ENCODE assay signal across 7 mouse cellular contexts in genomic region chr12:54695511-54696241, GRCm38 (mm10). TPM values are rescaled to one million over a fixed set of nuclear protein-coding genes. Genes with fewer than 3 reads are reported as not detected.
DNase-seq lines count a peak whose midpoint lies in the region; ATAC-seq and TF ChIP-seq lines count a peak whose summit lies in the region.

TSS of gene Eapp (minus strand) at chr12:54695897.

- H3K9ac ChIP-seq in embryonic facial prominence, embryonic 12.5 days = peak within 1 kb of the TSS; percentile 81
- H3K9ac ChIP-seq in limb, embryonic 12.5 days (replicated peaks) = peak within 1 kb of the TSS; percentile 87
- peak within 1 kb of the TSS; percentile 95 for H3K9ac ChIP-seq in midbrain, embryonic 15.5 days

- peaks cover 3% of the 10 kb centered on the region; the same call in 1 of the 2 replicates for H3K4me1 ChIP-seq in embryonic facial prominence, embryonic 12.5 days
- H3K4me1 ChIP-seq in kidney, adult 2 months (ENCODE audit: control insufficient read depth, insufficient read depth, low read length) = no peaks in the 10 kb centered on the region
- H3K4me1 ChIP-seq in limb, embryonic 12.5 days (replicated peaks) = peaks cover 3% of the 10 kb centered on the region; the same call in 1 of the 2 replicates
- peaks cover 23% of the 10 kb centered on the region for H3K4me1 ChIP-seq in midbrain, embryonic 15.5 days
- no peaks in the 10 kb centered on the region for H3K4me1 ChIP-seq in spleen, adult 2 months (ENCODE audit: control insufficient read depth, insufficient read depth, insufficient read length)

- peaks cover 9% of the 10 kb centered on the region; the same call in 1 of the 2 replicates for H3K36me3 ChIP-seq in embryonic facial prominence, embryonic 12.5 days
- no peaks in the 10 kb centered on the region; the same call in 1 of the 2 replicates for H3K36me3 ChIP-seq in kidney, adult 2 months (ENCODE audit: control insufficient read depth, insufficient read depth, low read length)
- H3K36me3 ChIP-seq in limb, embryonic 12.5 days = peaks cover 19% of the 10 kb centered on the region; the same call in 1 of the 2 replicates
- H3K36me3 ChIP-seq in midbrain, embryonic 15.5 days (replicated peaks) = peaks cover 3% of the 10 kb centered on the region; the same call in 1 of the 2 replicates
- H3K36me3 ChIP-seq in spleen, adult 2 months (ENCODE audit: control insufficient read depth, insufficient read depth, low read length) = peaks cover 11% of the 10 kb centered on the region

- H3K27me3 ChIP-seq in embryonic facial prominence, embryonic 12.5 days = no peaks in the 10 kb centered on the region
- no peaks in the 10 kb centered on the region for H3K27me3 ChIP-seq in kidney, adult 2 months (replicated peaks; ENCODE audit: control insufficient read depth, insufficient read depth, low read length)
- no peaks in the 10 kb centered on the region for H3K27me3 ChIP-seq in limb, embryonic 12.5 days
- H3K27me3 ChIP-seq in midbrain, embryonic 15.5 days (replicated peaks) = no peaks in the 10 kb centered on the region
- no peaks in the 10 kb centered on the region for H3K27me3 ChIP-seq in spleen, adult 2 months (ENCODE audit: control insufficient read depth, insufficient read depth, low read length)

- under 1% methylated on average over 57 of the region's 57 CpGs for WGBS in embryonic facial prominence, embryonic 12.5 days
- WGBS in kidney, adult 2 months = under 1% methylated on average over 57 of the region's 57 CpGs
- under 1% methylated on average over 57 of the region's 57 CpGs for WGBS in limb, embryonic 12.5 days
- WGBS in midbrain, embryonic 15.5 days = under 1% methylated on average over 57 of the region's 57 CpGs
- WGBS in spleen, adult 2 months = under 1% methylated on average over 57 of the region's 57 CpGs

- peak; percentile 64 for TF ChIP-seq POLR2A in kidney, adult 2 months (IDR thresholded peaks at IDR 0.05; ENCODE audit: low read depth, low read length)
- peak; percentile 89 for TF ChIP-seq POLR2A in spleen, adult 2 months (IDR thresholded peaks at IDR 0.05; ENCODE audit: low read depth, low read length)

- 0 out of 2 replicates have a peak, but pooled peaks have one; percentile 19 for TF ChIP-seq CTCF in kidney, adult 2 months (conservative IDR thresholded peaks at IDR 0.05; ENCODE audit: insufficient read depth, insufficient read length, low read depth, low read length)
- TF ChIP-seq CTCF in spleen, adult 2 months (IDR thresholded peaks at IDR 0.05; ENCODE audit: extremely low read depth, insufficient read depth, insufficient read length, insufficient replicate concordance) = no peak

- peak; percentile 96 for DNase-seq in adrenal gland, postnatal 25 days
- DNase-seq in heart, adult 18-20 months = peak; percentile 98
- peak; percentile 98 for DNase-seq in kidney, adult 2 months
- DNase-seq in spleen, adult 2 months (ENCODE audit: low read depth in 1 of 2, low spot score in 2 of 2) = peak; percentile 88 to 95

- H3K27ac ChIP-seq in embryonic facial prominence, embryonic 12.5 days = peak within 1 kb of the TSS; percentile 93
- H3K27ac ChIP-seq in kidney, adult 2 months (ENCODE audit: insufficient read depth, low read depth, low read length) = peak within 1 kb of the TSS; percentile 98
- peak within 1 kb of the TSS; percentile 92 for H3K27ac ChIP-seq in limb, embryonic 12.5 days
- H3K27ac ChIP-seq in midbrain, embryonic 15.5 days = peak within 1 kb of the TSS; percentile 99
- peak within 1 kb of the TSS; percentile 96 for H3K27ac ChIP-seq in spleen, adult 2 months (ENCODE audit: insufficient read depth, low read length)

- peak within 1 kb of the TSS; percentile 81 for H3K4me3 ChIP-seq in embryonic facial prominence, embryonic 12.5 days
- peak within 1 kb of the TSS; percentile 97 for H3K4me3 ChIP-seq in kidney, adult 2 months (ENCODE audit: insufficient read depth, low read depth, low read length)
- H3K4me3 ChIP-seq in limb, embryonic 12.5 days (replicated peaks) = peak within 1 kb of the TSS; percentile 81
- peak within 1 kb of the TSS; percentile 87 for H3K4me3 ChIP-seq in midbrain, embryonic 15.5 days
- H3K4me3 ChIP-seq in spleen, adult 2 months (ENCODE audit: extremely low read depth, insufficient read depth, insufficient read length) = peak within 1 kb of the TSS; percentile 93

- peak within 1 kb of the TSS; percentile 69 for H3K4me2 ChIP-seq in embryonic facial prominence, embryonic 12.5 days (replicated peaks)
- H3K4me2 ChIP-seq in limb, embryonic 12.5 days = peak within 1 kb of the TSS; percentile 71
- H3K4me2 ChIP-seq in midbrain, embryonic 15.5 days = peak within 1 kb of the TSS; percentile 66

- ATAC-seq in embryonic facial prominence, embryonic 12.5 days (ENCODE audit: insufficient number of reproducible peaks, insufficient read depth, low FRiP score, low TSS enrichment) = peak; percentile 91
- ATAC-seq in limb, embryonic 12.5 days (ENCODE audit: insufficient number of reproducible peaks, insufficient read depth, low FRiP score, low TSS enrichment, low read depth) = peak; percentile 78
- ATAC-seq in midbrain, embryonic 15.5 days (replicated peaks) = peak; percentile 94

- no peaks in the 10 kb centered on the region for H3K9me3 ChIP-seq in embryonic facial prominence, embryonic 12.5 days
- H3K9me3 ChIP-seq in limb, embryonic 12.5 days = no peaks in the 10 kb centered on the region
- no peaks in the 10 kb centered on the region for H3K9me3 ChIP-seq in midbrain, embryonic 15.5 days

RNA-seq across cellular contexts. Expression of gene Eapp, which starts in this region (rescaled TPM):
- total RNA-seq in adrenal gland, postnatal 25 days (2021) = 41.3 and 41.6 TPM in 2 replicates
- polyA plus RNA-seq in embryonic facial prominence, embryonic 12.5 days (2016; fragmentation: Nextera tagmentation; extraction: Ambion mirVana) = 67.3 and 67.5 TPM in 2 replicates
- 10 to 100 TPM; 25.1 to 27.3 TPM for total RNA-seq in heart, adult 18-20 months (2021)
- polyA plus RNA-seq in kidney, adult 2 months (2012; rRNA removed) = 9.1 and 21.0 TPM in 2 replicates
- 63.0 and 73.3 TPM in 2 replicates for polyA plus RNA-seq in limb, embryonic 12.5 days (2016; fragmentation: Nextera tagmentation; extraction: Ambion mirVana)
- 82.0 and 88.5 TPM in 2 replicates for polyA plus RNA-seq in midbrain, embryonic 15.5 days (2015; fragmentation: Nextera tagmentation; extraction: Ambion mirVana)
- polyA plus RNA-seq in spleen, adult 2 months (2012; rRNA removed) = 5.2 and 7.1 TPM in 2 replicates

Comparison
In these comparisons a context has a peak if more than half of its experiments do, and no peak if none do; other contexts are left out.
1. Peak in every context shown above with its lines: DNase-seq, ATAC-seq, H3K4me3 ChIP-seq and H3K27ac ChIP-seq.